Mouse (Mus musculus) bone marrow macrophage, adult 2 months (primary cell): ENCODE measurements around the gene Gimd1.

ENCODE experiments used
- CTCF ChIP-seq: IDR thresholded peaks from 2 replicates; pipeline ENCODE4 v1.5.1; 2012; ENCODE audit warnings: low read depth, mild to moderate bottlenecking, low read length, moderate library complexity
- POLR2A ChIP-seq: IDR thresholded peaks from 2 replicates; pipeline ENCODE4 v1.6.1; 2012; ENCODE audit warnings: mild to moderate bottlenecking, low read depth, low read length, borderline replicate concordance

DNA sequence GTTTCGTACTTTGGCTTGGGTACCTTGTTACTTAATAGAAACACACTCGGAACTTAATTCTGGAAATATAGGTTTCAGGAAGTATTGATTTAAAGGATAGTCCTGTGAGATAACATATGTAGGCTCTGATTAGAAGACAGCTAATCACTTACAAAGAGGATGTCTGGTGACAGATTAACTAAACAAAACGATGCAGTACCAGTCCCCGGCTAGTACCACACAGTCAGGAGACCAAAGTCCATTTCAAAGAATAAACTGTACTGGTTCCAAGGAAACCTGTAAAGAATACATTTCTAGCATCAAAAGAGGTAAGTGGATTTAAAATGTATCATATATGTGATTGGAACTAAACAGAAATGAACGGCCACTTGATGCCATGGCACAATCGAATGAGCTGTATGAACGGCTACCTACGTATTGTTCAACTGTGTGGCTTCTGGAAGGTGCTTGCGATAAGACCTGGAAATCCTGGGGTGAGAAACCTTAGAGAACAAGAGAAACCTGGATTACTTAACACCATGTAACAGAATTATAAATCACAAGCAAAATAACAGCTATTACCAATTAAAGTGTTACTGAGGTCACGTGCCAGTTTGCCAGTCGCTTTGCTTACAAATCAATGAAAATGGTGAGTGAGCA lies at the start of gene Gimd1:
- TF ChIP-seq POLR2A (no peak), CTCF (no peak)
